Mouse (Mus musculus): ENCODE data around the gene Zfp277. TPM values are rescaled to one million over a fixed set of nuclear protein-coding genes. Genes with fewer than 3 reads are reported as not detected.

Gene Zfp277
- 24.2 TPM for polyA plus RNA-seq (2017; shearing (Covaris generic))

DNA sequence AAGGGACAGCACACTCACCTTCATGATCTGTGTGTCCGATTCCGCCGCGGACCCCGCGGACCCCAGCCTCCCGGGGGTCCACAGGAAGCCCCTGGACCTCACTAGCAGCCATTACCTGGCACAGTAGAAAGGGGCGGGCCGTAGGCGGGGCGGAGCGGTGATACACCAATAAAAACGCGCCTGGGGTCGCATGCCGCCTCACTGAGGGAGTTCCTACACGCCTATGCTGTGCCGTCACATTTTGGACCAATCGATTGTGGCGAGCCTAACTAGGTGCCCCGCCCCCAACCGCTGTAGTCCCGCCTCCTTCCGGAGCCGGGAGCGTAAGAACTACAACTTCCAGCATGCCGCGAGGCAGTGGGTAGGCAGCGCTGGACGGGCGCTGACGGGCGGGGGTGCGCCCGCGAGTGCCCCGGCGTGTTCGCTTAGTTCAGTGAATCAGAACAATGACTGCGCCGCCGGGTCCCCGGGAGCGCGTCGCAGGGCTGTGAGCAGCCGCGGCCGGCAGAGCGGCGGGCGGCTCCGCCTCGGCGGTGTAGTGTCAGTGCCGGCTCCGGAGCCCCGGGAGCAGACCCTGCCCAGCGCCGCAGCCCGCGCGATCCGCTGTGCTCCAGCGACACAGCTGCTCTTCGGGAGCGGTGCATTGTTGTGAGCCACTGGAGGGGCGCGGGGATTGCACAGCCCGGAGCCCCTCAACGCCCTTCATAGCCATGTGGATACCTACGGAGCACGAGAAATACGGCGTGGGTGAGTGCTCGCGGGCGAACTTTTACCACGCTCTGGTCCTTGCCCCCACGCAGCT is at the start of gene Zfp277, which contains the start of gene Dock4:
Zfp277 (minus strand) TSS at position 255 of the 802 bp plus-strand sequence.
Dock4 (plus strand) TSS at position 305 of the 802 bp plus-strand sequence.

Other genes starting within 250 kb of the Zfp277 start
- gene Lsmem1, start 246.4 kb downstream of the Zfp277 start, polyA plus RNA-seq (2017; shearing (Covaris generic)): 0.62 TPM
- 1,607 TPM for gene Ifrd1, start 197.4 kb downstream of the Zfp277 start, polyA plus RNA-seq (2017; shearing (Covaris generic))
- 3.0 TPM for gene Dock4, start 50 bp upstream of the Zfp277 start, polyA plus RNA-seq (2017; shearing (Covaris generic))